Mouse (Mus musculus): Measurements from ENCODE around the gene Cebpb. TPM values are rescaled to one million over a fixed set of nuclear protein-coding genes. Genes with fewer than 3 reads are reported as not detected.
"Not testable (repeated sequence)": the region's sequence is repeated elsewhere in the genome, so short reads cannot be mapped to it uniquely, and the experiment has no call there.

Gene Cebpb
- total RNA-seq (2014; rRNA removed): 8.1 and 8.7 TPM in 2 replicates
- polyA plus RNA-seq (2015; fragmentation: Nextera tagmentation; extraction: Ambion mirVana): 5.2 and 5.7 TPM in 2 replicates

- Histone ChIP-seq H3K4me3 (ENCODE audit: low read length) (peak within 1 kb of the TSS; percentile 69), H3K9ac (replicated peaks; ENCODE audit: low read length) (peak within 1 kb of the TSS; percentile 66), H3K4me2 (ENCODE audit: low read depth, low read length) (peak within 1 kb of the TSS; percentile 79), H3K36me3 (ENCODE audit: insufficient read depth, low read length) (no peaks in the 10 kb centered on the region), H3K4me1 (ENCODE audit: insufficient read depth, low read length) (no peaks in the 10 kb centered on the region), H3K9me3 (ENCODE audit: low read length) (no peaks in the 10 kb centered on the region), H3K27ac (peak within 1 kb of the TSS; percentile 80), H3K27me3 (ENCODE audit: insufficient read depth, low read length) (peaks cover 8% of the 10 kb centered on the region; the same call in 1 of the 2 replicates)
- DNase-seq (ENCODE audit: low spot score) (peak; percentile 81), ATAC-seq (peak; percentile 58)
- TF ChIP-seq CTCF (IDR thresholded peaks at IDR 0.05; ENCODE audit: low read depth): no peak; the same call in 1 of the 2 replicates
- under 1% methylated on average over 81 of the region's 147 CpGs for WGBS
These were observed at the start of gene Cebpb for GRCm38 (mm10) chr2:167688498-167689451. Gene Cebpb (plus strand): TSS chr2:167688915.

DNA sequence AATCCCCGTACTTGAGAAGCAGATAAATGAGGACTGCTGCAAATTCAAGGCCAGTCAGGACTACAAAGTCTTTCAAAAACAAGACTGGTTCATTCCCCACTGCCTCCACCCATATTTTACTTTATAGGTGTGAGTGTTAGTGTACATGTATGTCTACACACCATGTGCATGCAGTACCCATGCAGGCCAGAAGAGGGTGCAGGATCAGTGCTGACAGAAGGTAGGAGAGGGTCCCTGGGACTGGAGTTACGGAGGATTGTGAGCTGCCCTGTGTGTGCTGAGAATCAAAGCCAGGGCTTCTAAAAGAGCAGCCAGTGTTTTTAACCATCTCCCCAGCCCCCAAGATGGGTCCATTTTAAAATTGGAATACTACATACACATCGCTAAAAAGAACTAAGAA lies 48.4 kb upstream of the Cebpb start:
- H3K27ac ChIP-seq: no peak overlapping the region
- H3K4me1 ChIP-seq (ENCODE audit: insufficient read depth, low read length): no peaks in the 10 kb centered on the region
- WGBS: 81% methylated on average over 3 of the region's 3 CpGs
- H3K4me3 ChIP-seq (ENCODE audit: low read length): no peak overlapping the region
- ATAC-seq: no peak
- no peaks in the 10 kb centered on the region for H3K36me3 ChIP-seq (ENCODE audit: insufficient read depth, low read length)
- no peak for DNase-seq (ENCODE audit: low spot score)
- H3K27me3 ChIP-seq (ENCODE audit: insufficient read depth, low read length): no peaks in the 10 kb centered on the region
- H3K9me3 ChIP-seq (ENCODE audit: low read length): no peaks in the 10 kb centered on the region
- no peak overlapping the region for H3K9ac ChIP-seq (replicated peaks; ENCODE audit: low read length)
- H3K4me2 ChIP-seq (ENCODE audit: low read depth, low read length): no peak overlapping the region
- peak; percentile 71 for TF ChIP-seq CTCF (IDR thresholded peaks at IDR 0.05; ENCODE audit: low read depth)

GRCm38 (mm10) chr2:167641337-167641736 lies 47.4 kb upstream of the Cebpb start:
- Histone ChIP-seq H3K9me3 (ENCODE audit: low read length) (no peaks in the 10 kb centered on the region), H3K4me2 (ENCODE audit: low read depth, low read length) (no peak overlapping the region), H3K36me3 (ENCODE audit: insufficient read depth, low read length) (no peaks in the 10 kb centered on the region), H3K27me3 (ENCODE audit: insufficient read depth, low read length) (no peaks in the 10 kb centered on the region), H3K27ac (no peak overlapping the region), H3K4me1 (ENCODE audit: insufficient read depth, low read length) (no peaks in the 10 kb centered on the region), H3K9ac (replicated peaks; ENCODE audit: low read length) (no peak overlapping the region), H3K4me3 (ENCODE audit: low read length) (no peak overlapping the region)
- 50% methylated on average over 8 of the region's 8 CpGs for WGBS
- DNase-seq (ENCODE audit: low spot score) (no peak), ATAC-seq (no peak)
- peak; percentile 66 for TF ChIP-seq CTCF (IDR thresholded peaks at IDR 0.05; ENCODE audit: low read depth)

GRCm38 (mm10) chr2:167642164-167642563 lies 46.6 kb upstream of the Cebpb start:
- ATAC-seq (no peak), DNase-seq (ENCODE audit: low spot score) (no peak)
- H3K27ac ChIP-seq: no peak overlapping the region
- no peaks in the 10 kb centered on the region for H3K9me3 ChIP-seq (ENCODE audit: low read length)
- no peaks in the 10 kb centered on the region for H3K27me3 ChIP-seq (ENCODE audit: insufficient read depth, low read length)
- no peak overlapping the region for H3K9ac ChIP-seq (replicated peaks; ENCODE audit: low read length)
- H3K4me3 ChIP-seq (ENCODE audit: low read length): no peak overlapping the region
- 88% methylated on average over 6 of the region's 6 CpGs for WGBS
- no peak for TF ChIP-seq CTCF (IDR thresholded peaks at IDR 0.05; ENCODE audit: low read depth)
- H3K36me3 ChIP-seq (ENCODE audit: insufficient read depth, low read length): no peaks in the 10 kb centered on the region
- no peak overlapping the region for H3K4me2 ChIP-seq (ENCODE audit: low read depth, low read length)
- H3K4me1 ChIP-seq (ENCODE audit: insufficient read depth, low read length): no peaks in the 10 kb centered on the region

GRCm38 (mm10) chr2:167643356-167644052 lies 45.2 kb upstream of the Cebpb start:
- not testable (repeated sequence) for H3K4me2 ChIP-seq (ENCODE audit: low read depth, low read length); H3K27ac ChIP-seq; H3K4me3 ChIP-seq (ENCODE audit: low read length); H3K9me3 ChIP-seq (ENCODE audit: low read length); DNase-seq (ENCODE audit: low spot score); H3K4me1 ChIP-seq (ENCODE audit: insufficient read depth, low read length); H3K36me3 ChIP-seq (ENCODE audit: insufficient read depth, low read length); H3K27me3 ChIP-seq (ENCODE audit: insufficient read depth, low read length); H3K9ac ChIP-seq (replicated peaks; ENCODE audit: low read length); ATAC-seq
- WGBS: 84% methylated on average over 13 of the region's 13 CpGs

DNA sequence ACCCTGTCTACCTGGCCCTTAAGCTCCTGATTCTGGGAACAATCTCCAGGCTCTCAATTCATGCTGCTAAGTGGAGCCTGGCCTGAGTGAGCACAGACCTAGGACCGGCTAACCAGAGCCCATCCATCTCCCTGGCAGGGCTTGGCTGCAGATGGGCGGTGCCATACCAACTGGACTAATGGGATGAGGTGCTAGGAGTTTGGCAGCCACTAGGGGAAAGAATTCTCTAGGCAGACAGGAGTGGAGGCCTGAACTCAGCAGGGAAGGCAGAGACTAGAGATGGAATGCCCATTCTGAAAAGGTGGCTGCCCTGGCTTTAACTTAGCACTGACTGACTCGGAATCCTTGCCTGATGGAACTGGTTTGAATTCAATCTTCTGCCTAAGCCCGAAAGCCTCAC lies 42.3 kb upstream of the Cebpb start:
- ATAC-seq (no peak), DNase-seq (ENCODE audit: low spot score) (peak; percentile 35)
- TF ChIP-seq CTCF (IDR thresholded peaks at IDR 0.05; ENCODE audit: low read depth): peak; percentile 51
- 55% methylated on average over 4 of the region's 4 CpGs for WGBS
- no peaks in the 10 kb centered on the region for H3K9me3 ChIP-seq (ENCODE audit: low read length)
- no peaks in the 10 kb centered on the region for H3K36me3 ChIP-seq (ENCODE audit: insufficient read depth, low read length)
- no peak overlapping the region for H3K27ac ChIP-seq
- no peak overlapping the region for H3K9ac ChIP-seq (replicated peaks; ENCODE audit: low read length)
- no peaks in the 10 kb centered on the region for H3K4me1 ChIP-seq (ENCODE audit: insufficient read depth, low read length)
- no peak overlapping the region for H3K4me2 ChIP-seq (ENCODE audit: low read depth, low read length)
- H3K4me3 ChIP-seq (ENCODE audit: low read length): no peak overlapping the region
- H3K27me3 ChIP-seq (ENCODE audit: insufficient read depth, low read length): no peaks in the 10 kb centered on the region

Data from hindbrain, postnatal 0 days (tissue).